Mouse (Mus musculus) liver, adult 2 months (tissue): ENCODE measurements around the gene Gm13030. TPM values are rescaled to one million over a fixed set of nuclear protein-coding genes. Genes with fewer than 3 reads are reported as not detected.

Experiments
- DNase-seq: peaks from one replicate; pipeline ENCODE4 v3.0.0-alpha.2; 2011; ENCODE audit warnings: low read depth, low spot score; ENCODE audit errors: extremely low read depth
- H3K27ac ChIP-seq: fragments of 200-500 bp; replicated peaks from 2 replicates; pipeline ENCODE4 v1.5.1; 2012; ENCODE audit warnings: low read depth, mild to moderate bottlenecking, control low read depth, inconsistent platforms, low read length; ENCODE audit not compliant: insufficient read depth
- H3K27me3 ChIP-seq: fragments of 200-500 bp; 2 replicates; pipeline ENCODE4 v1.6.1; 2012; ENCODE audit warnings: mild to moderate bottlenecking, moderate library complexity, low read length, inconsistent platforms; ENCODE audit not compliant: control insufficient read depth, insufficient read depth
- H3K36me3 ChIP-seq: fragments of 200-500 bp; 2 replicates; pipeline ENCODE4 v1.6.1; 2012; ENCODE audit warnings: low read length, inconsistent platforms; ENCODE audit not compliant: control insufficient read depth, insufficient read depth
- H3K4me1 ChIP-seq: fragments of 200-500 bp; 2 replicates; pipeline ENCODE4 v1.6.1; 2011; ENCODE audit warnings: low read length; ENCODE audit not compliant: control insufficient read depth, insufficient read depth
- H3K4me3 ChIP-seq: fragments of 200-500 bp; 2 replicates; pipeline ENCODE4 v1.5.1; 2011; ENCODE audit warnings: low read depth, mild to moderate bottlenecking, control low read depth, low read length, moderate library complexity; ENCODE audit not compliant: insufficient read depth
- H3K79me2 ChIP-seq: fragments of 200-500 bp; 2 replicates; pipeline ENCODE4 v1.6.1; 2012; ENCODE audit warnings: inconsistent platforms, mild to moderate bottlenecking, low read length, moderate library complexity; ENCODE audit not compliant: control insufficient read depth, insufficient read depth
- H3K9ac ChIP-seq: fragments of 200-500 bp; 2 replicates; pipeline ENCODE4 v1.6.1; 2012; ENCODE audit warnings: low read depth, mild to moderate bottlenecking, control low read depth, inconsistent platforms, low read length
- CTCF ChIP-seq: fragments of 200-500 bp; IDR thresholded peaks from 2 replicates; pipeline ENCODE4 v1.5.1; 2011; ENCODE audit warnings: low read depth, low read length, control low read depth
- POLR2A ChIP-seq: fragments of 200-500 bp; IDR thresholded peaks from 2 replicates; pipeline ENCODE4 v1.6.1; 2011; ENCODE audit warnings: low read length, control low read depth; ENCODE audit not compliant: insufficient read depth; ENCODE audit errors: extremely low read depth
- WGBS: fragments of 180-500 bp; shearing (Covaris S2); methylation state at CpG from one replicate; pipeline ENCODE4 v1.1.7; 2018; 5-methylcytosine and 5-hydroxymethylcytosine counted together
- polyA plus RNA-seq: library from polyadenylated mRNA; depleted of rRNA; stranded (reverse); fragments of >200 nt; gene quantifications from 2 replicates; pipeline ENCODE4 v1.2.3, GENCODE M21; 2012
- total RNA-seq: library from RNA; depleted of rRNA; stranded (reverse); fragments of >200 nt; gene quantifications from 2 replicates; pipeline ENCODE4 v1.2.3, GENCODE M21; 2014

Gm13030 gene
- total and polyA plus RNA-seq, 2 experiments, result not detected

GRCm38 (mm10) chr4:138889165-138889564 is 15.4 kb upstream of the Gm13030 start:
- 73% methylated on average over 7 of the region's 7 CpGs for WGBS
- no peak overlapping the region for H3K9ac ChIP-seq
- H3K4me1 ChIP-seq, result no peaks in the 10 kb centered on the region
- no peaks in the 10 kb centered on the region for H3K27me3 ChIP-seq
- TF ChIP-seq POLR2A (no peak), CTCF (no peak)
- no peaks in the 10 kb centered on the region for H3K79me2 ChIP-seq
- H3K4me3 ChIP-seq, result no peak overlapping the region
- H3K27ac ChIP-seq, result no peak overlapping the region
- no peak for DNase-seq
- H3K36me3 ChIP-seq, result no peaks in the 10 kb centered on the region

- Histone ChIP-seq H3K36me3 (no peaks in the 10 kb centered on the region), H3K27ac (no peak overlapping the region), H3K79me2 (no peaks in the 10 kb centered on the region), H3K9ac (no peak overlapping the region), H3K4me1 (no peaks in the 10 kb centered on the region), H3K4me3 (no peak overlapping the region), H3K27me3 (no peaks in the 10 kb centered on the region)
- peak; percentile 43 for DNase-seq
- TF ChIP-seq POLR2A (no peak), CTCF (peak; percentile 87)
- WGBS, result 16% methylated on average over 6 of the region's 6 CpGs
Observed at GRCm38 (mm10) chr4:138884261-138884660, 10.5 kb upstream of the Gm13030 start.

GRCm38 (mm10) chr4:138882179-138882578 is 8.4 kb upstream of the Gm13030 start:
- WGBS, result 22% methylated on average over 16 of the region's 16 CpGs
- Histone ChIP-seq H3K27ac (no peak overlapping the region), H3K79me2 (no peaks in the 10 kb centered on the region), H3K9ac (no peak overlapping the region), H3K4me3 (no peak overlapping the region), H3K27me3 (no peaks in the 10 kb centered on the region), H3K36me3 (no peaks in the 10 kb centered on the region), H3K4me1 (no peaks in the 10 kb centered on the region)
- DNase-seq, result no peak
- no peak for TF ChIP-seq CTCF
- no peak for TF ChIP-seq POLR2A

GRCm38 (mm10) chr4:138880811-138881584 is 7.2 kb upstream of the Gm13030 start:
- Histone ChIP-seq H3K4me1 (no peaks in the 10 kb centered on the region), H3K27ac (no peak overlapping the region), H3K27me3 (no peaks in the 10 kb centered on the region), H3K9ac (no peak overlapping the region), H3K4me3 (no peak overlapping the region), H3K36me3 (no peaks in the 10 kb centered on the region), H3K79me2 (no peaks in the 10 kb centered on the region)
- TF ChIP-seq CTCF (no peak), POLR2A (no peak)
- peak; percentile 66 for DNase-seq
- WGBS, result 47% methylated on average over 7 of the region's 7 CpGs

GRCm38 (mm10) chr4:138879808-138880207 is 6.0 kb upstream of the Gm13030 start:
- H3K79me2 ChIP-seq, result no peaks in the 10 kb centered on the region
- no peak for TF ChIP-seq POLR2A
- TF ChIP-seq CTCF, result no peak
- H3K36me3 ChIP-seq, result no peaks in the 10 kb centered on the region
- no peak overlapping the region for H3K9ac ChIP-seq
- 81% methylated on average over 11 of the region's 11 CpGs for WGBS
- peak; percentile 26 for DNase-seq
- no peaks in the 10 kb centered on the region for H3K4me1 ChIP-seq
- no peak overlapping the region for H3K27ac ChIP-seq
- no peaks in the 10 kb centered on the region for H3K27me3 ChIP-seq
- H3K4me3 ChIP-seq, result no peak overlapping the region

GRCm38 (mm10) chr4:138878783-138879182 is 5.0 kb upstream of the Gm13030 start:
- no peak for TF ChIP-seq POLR2A
- TF ChIP-seq CTCF, result no peak
- H3K9ac ChIP-seq, result no peak overlapping the region
- H3K27me3 ChIP-seq, result no peaks in the 10 kb centered on the region
- no peaks in the 10 kb centered on the region for H3K36me3 ChIP-seq
- H3K4me3 ChIP-seq, result no peak overlapping the region
- DNase-seq, result no peak
- H3K79me2 ChIP-seq, result no peaks in the 10 kb centered on the region
- 61% methylated on average over 8 of the region's 8 CpGs for WGBS
- no peak overlapping the region for H3K27ac ChIP-seq
- no peaks in the 10 kb centered on the region for H3K4me1 ChIP-seq
